Mouse (Mus musculus) kidney, adult 2 months (tissue): Measurements from ENCODE around the gene Pdss2. TPM values are rescaled to one million over a fixed set of nuclear protein-coding genes. Genes with fewer than 3 reads are reported as not detected.
A peak's percentile ranks its signal among the peaks of the same experiment; 100 is the strongest.

Experiments used
- DNase-seq: peaks from one replicate; pipeline ENCODE4 v3.0.0; 2021
- H3K27ac ChIP-seq: fragments of 200-500 bp; 2 replicates; pipeline ENCODE4 v1.5.1; 2012; ENCODE audit warnings: low read depth, low read length, control low read depth, inconsistent platforms; ENCODE audit not compliant: insufficient read depth
- H3K27me3 ChIP-seq: fragments of 200-500 bp; replicated peaks from 2 replicates; pipeline ENCODE4 v1.6.1; 2012; ENCODE audit warnings: mild to moderate bottlenecking, moderate library complexity, low read length, inconsistent platforms; ENCODE audit not compliant: control insufficient read depth, insufficient read depth
- H3K36me3 ChIP-seq: fragments of 200-500 bp; 2 replicates; pipeline ENCODE4 v1.6.1; 2012; ENCODE audit warnings: mild to moderate bottlenecking, moderate library complexity, low read length, inconsistent platforms; ENCODE audit not compliant: control insufficient read depth, insufficient read depth
- H3K4me1 ChIP-seq: fragments of 200-500 bp; 2 replicates; pipeline ENCODE4 v1.6.1; 2011; ENCODE audit warnings: low read length; ENCODE audit not compliant: control insufficient read depth, insufficient read depth
- H3K4me3 ChIP-seq: fragments of 200-500 bp; 2 replicates; pipeline ENCODE4 v1.5.1; 2011; ENCODE audit warnings: mild to moderate bottlenecking, low read depth, low read length, control low read depth; ENCODE audit not compliant: insufficient read depth
- CTCF ChIP-seq: fragments of 200-500 bp; conservative IDR thresholded peaks from 2 replicates; pipeline ENCODE4 v1.5.1; 2011; ENCODE audit warnings: low read depth, mild to moderate bottlenecking, control low read depth, low read length, moderate library complexity, mixed read lengths; ENCODE audit not compliant: insufficient read depth, insufficient read length
- POLR2A ChIP-seq: fragments of 200-500 bp; IDR thresholded peaks from one replicate; pipeline ENCODE4 v1.6.1; 2011; ENCODE audit warnings: low read depth, low read length, control low read depth
- WGBS: fragments of 180-500 bp; shearing (Covaris S2); methylation state at CpG from one replicate; pipeline ENCODE4 v1.1.7; 2018; 5-methylcytosine and 5-hydroxymethylcytosine counted together
- polyA plus RNA-seq: library from polyadenylated mRNA; depleted of rRNA; stranded (reverse); fragments of >200 nt; gene quantifications from 2 replicates; pipeline ENCODE4 v1.2.3, GENCODE M21; 2012; rRNA removed

Pdss2 gene
- 16.8 and 18.1 TPM in 2 replicates for polyA plus RNA-seq

DNA sequence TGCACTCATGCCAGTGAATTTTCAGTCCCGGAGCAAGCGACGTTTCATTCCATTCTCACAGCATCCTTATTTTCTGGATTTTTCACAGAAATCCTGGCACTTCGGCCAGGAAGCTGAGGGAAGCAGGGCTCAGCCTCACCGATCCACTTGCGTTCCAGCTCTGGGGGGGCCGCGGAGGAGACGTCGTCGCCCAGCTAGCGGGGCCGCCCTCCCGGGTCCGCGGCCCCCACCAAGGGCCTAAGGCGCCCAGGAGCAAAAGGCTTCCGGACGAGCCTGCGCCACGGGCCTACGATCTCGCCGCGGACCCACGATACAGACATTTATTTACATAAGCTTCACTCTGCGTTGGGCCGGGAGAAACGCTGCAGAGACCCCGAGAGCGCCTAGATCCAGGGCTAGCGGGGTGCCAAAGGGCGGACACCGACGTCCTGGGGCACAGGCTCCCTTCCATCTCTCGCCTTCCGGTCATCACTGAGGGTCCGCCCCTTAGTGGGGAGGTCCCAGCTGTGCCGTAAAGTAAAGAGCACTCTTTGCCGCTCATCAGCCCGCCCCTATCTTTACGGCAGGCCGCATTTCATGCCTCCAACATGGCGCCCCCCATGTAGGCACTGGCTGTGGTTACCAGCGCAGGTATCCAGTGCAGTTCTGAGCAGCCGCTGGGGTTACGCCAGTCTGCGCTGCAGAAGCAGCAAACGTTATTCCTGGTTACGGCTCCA, at the start of gene Pdss2:
Gene Pdss2 (plus strand): TSS at position 577 of the 716 bp plus-strand sequence.
- DNase-seq, result peak; percentile 98
- no peaks in the 10 kb centered on the region for H3K36me3 ChIP-seq
- peak within 1 kb of the TSS; percentile 77 for H3K4me3 ChIP-seq
- H3K27me3 ChIP-seq, result no peaks in the 10 kb centered on the region
- WGBS, result under 1% methylated on average over 50 of the region's 50 CpGs
- H3K4me1 ChIP-seq, result peaks cover 7% of the 10 kb centered on the region
- H3K27ac ChIP-seq, result peak within 1 kb of the TSS; percentile 84
- TF ChIP-seq POLR2A (peak; percentile 93), CTCF (no peak)

- DNase-seq, result no peak
- Histone ChIP-seq H3K27me3 (no peaks in the 10 kb centered on the region; the same call in 1 of the 2 replicates), H3K36me3 (no peaks in the 10 kb centered on the region), H3K4me1 (no peaks in the 10 kb centered on the region), H3K27ac (no peak overlapping the region), H3K4me3 (no peak overlapping the region)
- WGBS, result 25% methylated on average over 7 of the region's 7 CpGs
- TF ChIP-seq POLR2A (no peak), CTCF (no peak)
Observed at GRCm38 (mm10) chr10:43172066-43172465, 49.2 kb upstream of the Pdss2 start.

DNA sequence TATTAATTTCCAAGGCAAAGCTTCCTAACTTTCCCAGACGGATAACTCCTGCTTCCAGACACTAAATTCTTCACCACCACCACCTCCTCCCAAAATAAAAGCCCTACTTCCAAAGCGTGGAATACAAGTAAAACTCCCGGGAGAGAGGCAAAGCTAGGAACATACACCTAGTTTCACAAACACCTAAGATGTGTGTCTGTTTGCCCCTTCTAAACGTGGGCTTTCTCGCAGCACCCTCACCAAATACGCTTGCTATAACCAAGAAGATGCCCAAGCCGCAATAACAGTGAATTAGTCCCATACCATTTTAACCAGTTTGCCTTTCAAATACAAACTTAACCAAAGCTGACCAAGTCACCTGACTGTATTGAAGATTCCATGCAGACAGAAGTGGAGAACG, 48.7 kb upstream of the Pdss2 start:
- H3K4me3 ChIP-seq, result no peak overlapping the region

DNA sequence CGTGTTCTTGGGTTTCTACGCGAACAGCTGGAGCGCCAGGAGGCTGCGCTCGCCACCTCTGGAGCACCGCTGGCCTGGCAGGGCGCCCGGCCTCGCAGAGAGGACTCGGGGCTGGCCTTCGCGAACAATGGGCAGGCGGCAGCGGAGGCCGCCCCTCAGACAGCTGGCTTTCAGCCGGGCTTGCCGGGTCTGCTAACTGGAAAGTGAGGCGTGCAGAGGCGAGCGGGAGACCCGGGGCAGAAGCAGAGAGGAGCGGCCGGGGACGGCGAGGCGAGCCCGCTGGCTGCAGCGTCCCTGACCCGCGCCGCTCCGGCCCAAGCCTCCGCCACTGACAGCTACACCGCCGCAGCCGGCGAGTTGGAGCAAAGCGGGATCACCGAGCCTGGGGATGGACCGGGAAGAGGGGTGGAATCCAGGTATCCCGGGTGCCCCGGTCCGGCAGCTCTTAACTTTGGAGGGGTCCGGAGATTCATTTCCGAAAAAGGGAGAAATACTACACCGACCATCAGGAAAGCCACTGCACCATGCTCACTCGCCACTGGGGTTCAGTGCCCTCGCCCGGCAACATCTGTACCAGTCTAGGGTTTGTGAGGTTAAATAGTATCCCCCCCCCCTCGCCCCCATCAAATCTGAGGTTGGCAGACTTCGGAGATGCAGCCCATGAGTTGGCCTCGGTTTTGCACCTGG, 48.0 kb upstream of the Pdss2 start:
- WGBS, result under 1% methylated on average over 53 of the region's 53 CpGs
- H3K27ac ChIP-seq, result no peak overlapping the region
- TF ChIP-seq POLR2A, result no peak
- TF ChIP-seq CTCF, result no peak
- no peaks in the 10 kb centered on the region; the same call in 1 of the 2 replicates for H3K27me3 ChIP-seq
- peak overlapping the region; percentile 69 for H3K4me3 ChIP-seq
- no peaks in the 10 kb centered on the region for H3K4me1 ChIP-seq
- peak; percentile 71 for DNase-seq
- no peaks in the 10 kb centered on the region for H3K36me3 ChIP-seq

More for the DNA sequence above, 48.7 kb upstream of the Pdss2 start:
- Histone ChIP-seq H3K27me3 (no peaks in the 10 kb centered on the region; the same call in 1 of the 2 replicates), H3K4me1 (no peaks in the 10 kb centered on the region), H3K27ac (no peak overlapping the region), H3K36me3 (no peaks in the 10 kb centered on the region)
- 18% methylated on average over 8 of the region's 8 CpGs for WGBS
- DNase-seq, result no peak
- TF ChIP-seq POLR2A (no peak), CTCF (no peak)

GRCm38 (mm10) chr10:43173828-43174325, 47.4 kb upstream of the Pdss2 start:
- H3K27me3 ChIP-seq, result no peaks in the 10 kb centered on the region; the same call in 1 of the 2 replicates
- no peak for TF ChIP-seq POLR2A
- no peak for TF ChIP-seq CTCF
- peak overlapping the region; percentile 69 for H3K4me3 ChIP-seq
- H3K36me3 ChIP-seq, result no peaks in the 10 kb centered on the region
- under 1% methylated on average over 38 of the region's 38 CpGs for WGBS
- no peak for DNase-seq
- H3K4me1 ChIP-seq, result no peaks in the 10 kb centered on the region
- H3K27ac ChIP-seq, result no peak overlapping the region

DNA sequence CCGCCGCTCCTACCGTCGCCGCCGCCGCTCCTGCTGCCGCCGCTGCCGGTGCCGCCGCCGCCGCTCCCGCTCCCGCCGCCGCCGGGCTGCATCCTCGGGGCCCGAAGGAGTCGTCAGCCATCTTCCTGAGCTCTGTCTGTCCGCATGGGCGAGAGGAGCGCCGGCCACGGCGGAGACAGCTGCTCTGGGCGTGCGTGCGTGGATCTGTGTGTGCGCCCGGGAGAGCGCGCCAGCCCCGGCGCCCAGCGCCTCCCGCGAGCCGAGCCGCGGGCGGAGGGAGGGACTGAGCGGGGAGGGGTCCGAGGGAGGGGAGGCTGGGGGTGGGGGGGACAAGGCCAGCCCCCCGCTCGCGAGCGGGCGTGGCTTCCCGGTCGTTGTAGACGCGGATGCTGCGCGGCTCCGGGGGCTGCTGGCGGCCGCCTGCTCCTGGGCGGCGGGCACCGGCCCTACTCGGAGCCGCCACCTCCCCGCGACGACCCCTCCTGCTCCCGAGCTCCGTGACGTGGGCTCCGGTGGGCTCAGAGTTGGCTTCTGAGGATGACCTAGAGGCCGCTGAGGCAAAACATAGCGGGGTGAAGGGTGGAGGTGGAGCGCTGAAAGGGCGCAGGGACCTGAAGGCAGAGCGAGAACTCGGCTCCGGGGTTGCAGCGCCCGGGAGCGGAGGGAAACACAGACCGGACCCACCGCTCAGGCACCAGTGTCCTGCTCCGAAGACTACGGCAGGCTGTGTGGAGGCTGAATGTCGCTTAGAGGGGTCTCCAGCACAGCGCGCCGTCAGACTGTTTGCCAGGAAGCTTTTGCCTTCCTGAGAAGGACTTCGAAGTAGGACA, 46.7 kb upstream of the Pdss2 start, which contains the start of the genes Sobp and 9030612E09Rik:
Gene Sobp (minus strand): TSS at position 205 of the 830 bp plus-strand sequence.
Gene 9030612E09Rik (plus strand): TSS at position 379 of the 830 bp plus-strand sequence.
- Histone ChIP-seq H3K4me1 (no peaks in the 10 kb centered on the region), H3K36me3 (no peaks in the 10 kb centered on the region), H3K27me3 (no peaks in the 10 kb centered on the region; the same call in 1 of the 2 replicates), H3K27ac (no peak within 1 kb of the TSS), H3K4me3 (peak within 1 kb of the TSS; percentile 69)
- no peak for DNase-seq
- TF ChIP-seq CTCF (no peak), POLR2A (no peak)
- under 1% methylated on average over 81 of the region's 91 CpGs for WGBS

- Histone ChIP-seq H3K4me1 (no peaks in the 10 kb centered on the region), H3K27me3 (no peaks in the 10 kb centered on the region; the same call in 1 of the 2 replicates), H3K36me3 (no peaks in the 10 kb centered on the region), H3K4me3 (peak overlapping the region; percentile 69), H3K27ac (no peak overlapping the region)
- 8% methylated on average over 18 of the region's 18 CpGs for WGBS
- no peak for TF ChIP-seq POLR2A
- TF ChIP-seq CTCF, result no peak
- no peak for DNase-seq
Observed at GRCm38 (mm10) chr10:43175156-43175601, 46.1 kb upstream of the Pdss2 start.
